Mouse (Mus musculus) forebrain, embryonic 11.5 days (tissue): ENCODE measurements at regions not wholly inside any gene's neighbourhood (a gene's known extent, or its start where the extent isn't known, plus 50 kb on each side); places are given as distances from the start of the nearest gene placed in this dataset.

Experiments used
- ATAC-seq: fragments of 200-750 bp; cut with Nextera tagmentation; replicated peaks from 2 replicates; pipeline ENCODE4 v1.8.0; 2017; ENCODE audit warnings: moderate TSS enrichment; ENCODE audit not compliant: low FRiP score
- DNase-seq: peaks from one replicate; pipeline ENCODE4 v3.0.0-alpha.2; 2017; ENCODE audit warnings: low spot score
- H3K27ac ChIP-seq: fragments of 300-500 bp; sonication (generic); 2 replicates; pipeline ENCODE4 v1.5.1; 2014; ENCODE audit warnings: low read depth, low read length
- H3K27me3 ChIP-seq: fragments of 300-500 bp; sonication (generic); 2 replicates; pipeline ENCODE4 v1.6.1; 2014; ENCODE audit warnings: mild to moderate bottlenecking, low read length, mixed read lengths; ENCODE audit not compliant: control insufficient read depth, insufficient read depth
- H3K36me3 ChIP-seq: fragments of 300-500 bp; sonication (generic); 2 replicates; pipeline ENCODE4 v1.6.1; 2014; ENCODE audit warnings: mild to moderate bottlenecking, low read length, moderate library complexity, mixed read lengths; ENCODE audit not compliant: control insufficient read depth, insufficient read depth
- H3K4me1 ChIP-seq: fragments of 300-500 bp; sonication (generic); replicated peaks from 2 replicates; pipeline ENCODE4 v1.6.1; 2014; ENCODE audit warnings: low read length, mixed read lengths; ENCODE audit not compliant: control insufficient read depth, insufficient read depth
- H3K4me2 ChIP-seq: fragments of 300-500 bp; sonication (generic); 2 replicates; pipeline ENCODE4 v1.6.1; 2014; ENCODE audit warnings: low read depth, mild to moderate bottlenecking, low read length, moderate library complexity, mixed read lengths; ENCODE audit not compliant: severe bottlenecking
- H3K4me3 ChIP-seq: fragments of 300-500 bp; sonication (generic); 2 replicates; pipeline ENCODE4 v1.5.1; 2014; ENCODE audit warnings: low read depth, low read length
- H3K9ac ChIP-seq: fragments of 300-500 bp; sonication (generic); 2 replicates; pipeline ENCODE4 v1.6.1; 2014; ENCODE audit warnings: low read length
- H3K9me3 ChIP-seq: fragments of 300-500 bp; sonication (generic); 2 replicates; pipeline ENCODE4 v1.6.1; 2016; ENCODE audit warnings: low read length, mixed read lengths; ENCODE audit not compliant: control insufficient read depth
- WGBS: fragments of 180-500 bp; shearing (Covaris S2); extraction: QIAGEN DNeasy Blood & Tissue Kit; methylation state at CpG from one replicate; pipeline ENCODE4 v1.1.7; 2014; 5-methylcytosine and 5-hydroxymethylcytosine counted together

GRCm38 (mm10) chr9:88177575-88178254, 149.3 kb upstream of the Nt5e start:
- Histone ChIP-seq H3K4me3 (no peak overlapping the region), H3K9ac (no peak overlapping the region), H3K9me3 (no peaks in the 10 kb centered on the region), H3K36me3 (no peaks in the 10 kb centered on the region), H3K27ac (no peak overlapping the region), H3K4me1 (no peaks in the 10 kb centered on the region), H3K27me3 (no peaks in the 10 kb centered on the region), H3K4me2 (no peak overlapping the region)
- WGBS = 75% methylated on average over 4 of the region's 4 CpGs
- no peak for ATAC-seq
- DNase-seq = no peak

DNA sequence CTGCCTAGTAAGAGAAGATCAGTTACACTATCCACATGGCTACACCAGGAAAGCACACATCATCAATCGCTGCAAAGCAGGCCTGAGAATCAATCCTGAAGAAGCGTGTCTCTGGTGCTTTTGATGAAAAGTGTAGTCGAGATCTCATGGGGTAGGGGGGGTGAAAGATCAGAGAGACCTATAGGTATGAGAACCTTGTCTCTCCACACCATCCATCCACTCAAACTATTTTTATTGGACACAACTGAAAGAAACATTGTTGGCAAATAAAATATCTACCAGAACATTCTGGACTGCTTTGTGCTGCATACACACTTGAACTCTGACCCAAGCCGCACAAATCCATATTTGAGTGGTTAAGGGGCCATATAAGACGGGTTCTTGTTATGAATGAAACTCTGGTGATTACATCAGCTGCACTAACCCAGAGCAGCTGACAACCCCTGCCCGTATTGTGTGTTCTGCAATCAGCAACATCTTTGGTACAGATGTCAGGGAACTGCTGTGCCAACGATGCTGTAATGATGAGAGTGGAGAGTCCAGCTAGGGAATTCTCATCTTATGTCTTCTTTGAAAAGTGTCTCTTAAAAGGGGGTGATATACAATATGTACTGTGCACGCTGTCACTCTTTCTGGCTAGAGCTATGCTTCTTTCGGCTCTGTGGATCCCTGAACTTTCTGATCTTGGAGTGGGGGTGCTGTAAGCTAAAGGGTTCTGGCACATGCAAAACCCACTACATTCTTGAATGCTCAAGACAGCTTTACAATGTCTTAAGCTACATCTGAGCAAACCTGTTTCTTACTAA, 145.6 kb upstream of the Nt5e start:
- Histone ChIP-seq H3K4me2 (no peak overlapping the region), H3K27ac (no peak overlapping the region), H3K9me3 (no peaks in the 10 kb centered on the region), H3K4me1 (no peaks in the 10 kb centered on the region), H3K9ac (no peak overlapping the region), H3K36me3 (no peaks in the 10 kb centered on the region), H3K27me3 (no peaks in the 10 kb centered on the region), H3K4me3 (no peak overlapping the region)
- ATAC-seq = no peak
- WGBS = 87% methylated on average over 9 of the region's 9 CpGs
- no peak for DNase-seq

DNA sequence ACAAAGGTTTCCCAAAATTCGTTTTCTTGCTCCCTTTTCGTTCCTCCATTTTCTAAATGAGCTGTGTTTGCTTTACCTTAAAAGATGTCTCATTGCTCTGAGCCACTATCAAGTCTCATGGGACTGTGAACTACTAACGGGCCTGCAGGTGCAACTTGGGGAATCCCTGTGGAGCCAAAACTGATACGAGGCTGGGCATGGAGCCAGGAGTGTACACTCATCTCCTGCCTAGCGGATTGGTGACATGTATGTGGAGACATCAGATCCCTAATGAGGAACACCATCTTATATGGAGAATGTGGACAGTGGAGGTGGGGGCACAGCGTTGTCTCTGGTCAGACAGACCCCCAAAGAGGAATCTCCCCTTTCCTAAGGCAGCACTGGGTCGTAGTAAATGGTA, 119.6 kb upstream of the Nt5e start:
- no peak overlapping the region for H3K4me2 ChIP-seq
- no peak overlapping the region for H3K4me3 ChIP-seq
- no peak overlapping the region for H3K9ac ChIP-seq
- 80% methylated on average over 7 of the region's 7 CpGs for WGBS
- no peak overlapping the region for H3K27ac ChIP-seq
- no peaks in the 10 kb centered on the region for H3K27me3 ChIP-seq
- no peaks in the 10 kb centered on the region for H3K9me3 ChIP-seq
- no peak for DNase-seq
- no peak for ATAC-seq
- no peaks in the 10 kb centered on the region for H3K36me3 ChIP-seq
- no peaks in the 10 kb centered on the region for H3K4me1 ChIP-seq

GRCm38 (mm10) chr9:88208022-88208421, 119.0 kb upstream of the Nt5e start:
- Histone ChIP-seq H3K27ac (no peak overlapping the region), H3K36me3 (no peaks in the 10 kb centered on the region), H3K4me3 (no peak overlapping the region), H3K9me3 (no peaks in the 10 kb centered on the region), H3K9ac (no peak overlapping the region), H3K27me3 (no peaks in the 10 kb centered on the region), H3K4me2 (no peak overlapping the region), H3K4me1 (no peaks in the 10 kb centered on the region)
- no peak for ATAC-seq
- DNase-seq = no peak

- Histone ChIP-seq H3K4me1 (no peaks in the 10 kb centered on the region), H3K9ac (no peak overlapping the region), H3K4me2 (no peak overlapping the region), H3K36me3 (no peaks in the 10 kb centered on the region), H3K27me3 (no peaks in the 10 kb centered on the region), H3K9me3 (no peaks in the 10 kb centered on the region), H3K4me3 (no peak overlapping the region), H3K27ac (no peak overlapping the region)
- ATAC-seq = peak; percentile 30; the same call in 1 of the 2 replicates
- DNase-seq = no peak
- 63% methylated on average over 6 of the region's 6 CpGs for WGBS
Observed at GRCm38 (mm10) chr9:88214758-88215157, 112.2 kb upstream of the Nt5e start.

GRCm38 (mm10) chr9:88220360-88220759, 106.6 kb upstream of the Nt5e start:
- Histone ChIP-seq H3K4me1 (no peaks in the 10 kb centered on the region), H3K4me2 (no peak overlapping the region), H3K9ac (no peak overlapping the region), H3K36me3 (no peaks in the 10 kb centered on the region), H3K27ac (no peak overlapping the region), H3K9me3 (no peaks in the 10 kb centered on the region), H3K4me3 (no peak overlapping the region), H3K27me3 (no peaks in the 10 kb centered on the region)
- WGBS = 79% methylated on average over 3 of the region's 3 CpGs
- no peak for DNase-seq
- ATAC-seq = no peak

DNA sequence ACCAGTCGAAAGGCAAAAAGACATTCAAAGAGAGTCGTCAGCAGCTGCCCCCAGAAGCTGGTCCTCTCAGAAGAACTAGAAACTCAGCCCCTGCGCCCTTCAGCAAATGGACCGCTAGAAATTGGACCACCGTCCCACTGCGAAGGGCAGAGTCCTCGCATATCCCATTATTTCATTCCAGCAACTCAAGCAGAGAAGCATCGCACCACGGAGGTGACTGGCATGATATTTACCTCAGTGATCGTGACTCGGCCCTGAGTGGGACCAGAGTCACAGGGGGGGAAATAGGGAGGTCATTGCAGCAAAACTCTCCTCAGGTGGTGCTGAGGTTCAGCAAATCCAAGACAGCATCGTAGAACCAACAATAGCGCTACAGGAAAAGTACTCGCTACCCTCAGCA, 105.7 kb upstream of the Nt5e start:
- Histone ChIP-seq H3K27ac (no peak overlapping the region), H3K4me1 (no peaks in the 10 kb centered on the region), H3K4me3 (no peak overlapping the region), H3K9me3 (no peaks in the 10 kb centered on the region), H3K9ac (no peak overlapping the region), H3K4me2 (no peak overlapping the region), H3K27me3 (no peaks in the 10 kb centered on the region), H3K36me3 (no peaks in the 10 kb centered on the region)
- DNase-seq (no peak), ATAC-seq (peak; percentile 13; the same call in 1 of the 2 replicates)
- WGBS = 83% methylated on average over 14 of the region's 14 CpGs

GRCm38 (mm10) chr9:88221850-88222353, 105.1 kb upstream of the Nt5e start:
- DNase-seq (peak; percentile 84), ATAC-seq (peak; percentile 69)
- 28% methylated on average over 7 of the region's 7 CpGs for WGBS
- Histone ChIP-seq H3K27me3 (no peaks in the 10 kb centered on the region), H3K9me3 (no peaks in the 10 kb centered on the region), H3K4me2 (no peak overlapping the region), H3K4me3 (no peak overlapping the region), H3K9ac (no peak overlapping the region), H3K4me1 (no peaks in the 10 kb centered on the region), H3K27ac (no peak overlapping the region), H3K36me3 (no peaks in the 10 kb centered on the region)
